Mouse (Mus musculus): ENCODE measurements around the gene Alk.

DNA sequence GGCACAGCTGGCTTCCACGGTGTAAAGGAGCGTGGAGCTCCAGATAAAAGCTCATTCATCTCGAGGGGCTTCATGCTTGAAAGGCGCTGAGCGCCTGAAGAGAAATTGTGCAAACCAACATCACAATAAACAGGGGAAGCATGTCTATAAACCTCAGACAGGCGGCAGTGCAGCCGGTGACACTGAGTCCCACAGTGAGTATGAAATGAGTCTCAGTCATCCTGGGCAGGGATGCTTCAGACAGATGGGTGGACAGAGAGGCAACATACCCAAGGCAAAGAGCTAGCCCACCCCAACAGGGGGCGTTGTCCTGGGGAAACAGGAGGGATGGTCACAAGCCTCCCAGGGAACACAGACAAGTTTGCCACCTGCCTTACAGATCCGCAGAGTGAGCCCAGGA is 460.0 kb downstream of the Alk start:
- no peak for TF ChIP-seq EP300 (optimal IDR thresholded peaks at IDR 0.05)
- no peak for TF ChIP-seq CTCF (IDR thresholded peaks at IDR 0.05; ENCODE audit: low read depth)
